Mouse (Mus musculus): ENCODE data around the gene Abca1.

The Abca1 gene

DNA sequence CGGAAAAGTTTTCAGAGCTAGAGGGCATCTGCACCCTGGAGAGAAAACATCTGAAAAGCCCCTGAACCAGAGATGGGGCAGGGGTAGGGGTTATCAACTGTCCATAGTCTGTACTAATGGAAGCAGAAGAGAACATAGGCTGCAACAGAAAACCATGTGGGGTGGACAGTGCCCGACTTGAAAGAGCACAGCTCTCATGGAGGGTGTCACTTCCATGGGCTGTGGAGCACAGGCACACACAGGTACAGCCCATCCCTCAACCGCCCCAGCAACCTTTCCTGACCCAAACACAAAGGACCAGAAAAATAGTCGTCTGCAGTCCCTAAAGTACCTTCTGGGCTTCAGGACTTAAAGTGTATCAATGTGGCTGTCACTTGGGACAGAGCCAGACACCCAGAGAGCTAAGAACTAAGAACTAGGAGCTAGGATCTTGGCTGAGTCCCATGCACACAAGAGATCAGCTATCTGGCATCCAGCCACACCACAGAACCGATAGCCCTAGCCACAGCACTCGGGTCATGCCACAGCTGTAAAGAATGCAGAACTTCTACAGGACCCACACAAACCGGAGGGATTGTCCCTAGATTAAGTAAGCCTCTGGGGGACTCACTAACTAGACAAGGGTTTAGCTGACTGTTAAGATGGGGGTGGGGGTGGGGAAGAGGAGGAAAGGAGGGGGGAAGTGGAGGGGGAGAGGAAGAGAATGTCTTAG lies 38.0 kb downstream of the Abca1 start:
- peak; percentile 42 for DNase-seq (ENCODE audit: low read depth, low spot score)

GRCm38 (mm10) chr4:53121084-53121483 lies 38.6 kb downstream of the Abca1 start:
- no peak for DNase-seq (ENCODE audit: low read depth, low spot score)

DNA sequence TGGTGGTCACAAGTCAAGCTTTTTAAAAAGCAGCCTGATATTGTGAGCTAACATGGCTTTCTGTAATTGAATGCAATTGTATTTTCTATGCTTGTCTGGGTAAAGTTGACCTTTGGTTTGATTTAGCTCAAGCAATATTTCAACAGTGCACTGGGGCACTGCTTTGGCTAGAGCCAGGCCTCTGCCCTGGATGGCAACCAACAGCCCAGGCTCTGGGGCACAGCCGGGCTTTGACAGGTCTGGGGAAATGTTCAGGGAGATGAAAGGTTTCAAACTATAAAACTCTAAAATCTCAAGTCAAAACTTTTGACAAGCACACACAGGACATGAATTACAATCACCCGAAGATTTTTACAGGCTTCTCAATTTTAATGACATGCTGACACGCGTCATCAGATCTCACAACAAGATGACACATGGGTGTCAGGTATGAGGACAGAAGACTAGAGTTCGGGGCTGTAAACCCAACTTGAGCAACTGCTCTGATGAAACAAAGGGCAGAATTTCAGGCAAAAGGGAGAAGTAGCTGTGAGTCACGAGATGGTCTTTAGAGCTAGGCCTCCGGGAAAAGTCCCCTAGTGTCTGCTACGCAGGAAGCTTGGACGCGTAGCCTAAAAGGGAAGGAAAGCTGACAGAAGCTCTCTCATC lies 39.5 kb downstream of the Abca1 start:
- DNase-seq (ENCODE audit: low read depth, low spot score): no peak

- DNase-seq (ENCODE audit: low read depth, low spot score): no peak
Measured at GRCm38 (mm10) chr4:53118643-53119042, 41.1 kb downstream of the Abca1 start.

DNA sequence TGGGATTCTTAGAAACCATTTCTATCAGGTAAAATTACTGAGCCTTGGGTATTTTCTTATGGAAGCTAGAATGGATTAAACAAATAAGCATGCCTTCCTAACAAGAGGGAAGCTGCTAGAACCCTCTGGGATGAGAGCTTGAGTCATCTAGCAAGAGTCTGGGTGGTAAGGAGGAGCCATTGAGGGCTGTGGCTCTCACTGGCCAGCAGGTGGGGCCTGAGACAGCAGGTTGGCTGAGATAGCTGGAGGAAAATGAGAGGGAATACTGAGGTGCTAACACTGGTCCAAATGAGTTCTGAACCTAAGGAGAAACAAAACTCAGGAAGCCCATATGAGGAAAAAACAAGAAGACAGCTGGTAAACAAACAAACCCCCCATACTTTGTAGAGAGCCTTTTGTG lies 42.1 kb downstream of the Abca1 start:
- no peak for DNase-seq (ENCODE audit: low read depth, low spot score)

DNA sequence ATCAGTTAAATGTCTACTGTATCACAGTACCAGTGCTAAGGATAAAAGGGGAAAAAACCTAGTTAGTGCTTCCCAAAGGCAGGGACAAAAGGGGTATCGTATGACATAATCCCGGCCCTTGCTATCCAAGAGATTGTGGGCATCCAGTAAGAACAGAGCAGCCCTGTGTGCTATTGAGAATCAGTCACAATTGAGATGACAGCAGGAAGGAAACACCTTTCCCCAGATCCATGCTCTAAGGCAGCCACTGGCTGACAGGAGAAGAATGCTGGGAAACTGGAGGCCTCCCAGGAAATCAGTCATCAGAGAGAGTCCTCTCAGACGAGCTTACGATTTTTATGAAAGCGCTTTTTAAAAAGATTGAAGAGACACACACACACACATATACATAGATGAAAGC lies 42.6 kb downstream of the Abca1 start:
- no peak for DNase-seq (ENCODE audit: low read depth, low spot score)

GRCm38 (mm10) chr4:53115866-53116265 lies 43.8 kb downstream of the Abca1 start:
- peak; percentile 48 for DNase-seq (ENCODE audit: low read depth, low spot score)

DNA sequence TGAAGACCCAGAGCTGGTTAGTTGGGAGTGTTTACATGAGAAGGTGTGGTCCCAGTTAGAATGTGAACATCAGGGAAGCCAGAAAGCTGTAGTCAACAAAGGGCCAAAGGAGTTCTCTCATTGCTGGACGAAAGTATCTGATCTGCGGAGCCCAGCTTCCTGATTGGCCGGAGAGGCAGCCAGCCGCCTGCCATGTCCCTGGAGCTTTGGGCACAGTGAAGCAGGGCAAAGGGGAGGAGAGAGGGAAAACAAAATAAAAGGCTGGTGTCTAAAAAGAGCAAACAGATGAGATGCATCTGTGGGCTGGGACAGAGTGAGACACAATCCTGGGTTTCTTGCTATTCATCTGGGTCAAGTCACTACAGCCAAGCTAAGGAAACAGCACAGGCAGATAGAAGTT lies 44.3 kb downstream of the Abca1 start:
- DNase-seq (ENCODE audit: low read depth, low spot score): no peak

- no peak for DNase-seq (ENCODE audit: low read depth, low spot score)
Measured at GRCm38 (mm10) chr4:53111919-53112355, 47.8 kb downstream of the Abca1 start.

GRCm38 (mm10) chr4:53110356-53110755 lies 49.3 kb downstream of the Abca1 start:
- DNase-seq (ENCODE audit: low read depth, low spot score): peak; percentile 51

DNA sequence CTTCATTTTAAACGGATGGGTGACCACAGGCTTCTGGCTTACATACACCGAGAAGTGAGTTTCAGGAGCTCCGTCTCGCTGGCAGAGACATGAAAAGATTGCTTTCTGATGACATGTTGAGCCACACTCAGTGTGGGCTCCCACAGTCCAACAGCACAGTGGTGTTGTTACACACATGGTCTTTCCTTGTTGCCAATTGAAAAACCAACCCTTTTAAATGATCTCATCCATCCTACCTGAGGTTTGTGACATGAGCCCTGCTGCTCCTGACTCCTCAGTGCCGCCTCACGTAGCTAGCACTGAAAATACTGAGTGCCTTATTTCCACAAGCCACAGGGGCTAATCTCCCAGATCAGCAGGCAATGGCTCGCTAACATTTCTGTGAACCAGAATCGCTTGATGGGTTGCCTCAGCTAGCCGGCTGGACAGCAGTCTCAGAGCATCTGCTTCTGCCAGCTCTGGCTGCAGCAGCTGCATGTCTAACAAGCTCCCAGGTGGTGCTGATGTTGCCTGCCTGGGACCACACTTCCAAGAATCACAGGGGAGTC lies 50.2 kb downstream of the Abca1 start:
- no peak for DNase-seq (ENCODE audit: low read depth, low spot score)

DNA sequence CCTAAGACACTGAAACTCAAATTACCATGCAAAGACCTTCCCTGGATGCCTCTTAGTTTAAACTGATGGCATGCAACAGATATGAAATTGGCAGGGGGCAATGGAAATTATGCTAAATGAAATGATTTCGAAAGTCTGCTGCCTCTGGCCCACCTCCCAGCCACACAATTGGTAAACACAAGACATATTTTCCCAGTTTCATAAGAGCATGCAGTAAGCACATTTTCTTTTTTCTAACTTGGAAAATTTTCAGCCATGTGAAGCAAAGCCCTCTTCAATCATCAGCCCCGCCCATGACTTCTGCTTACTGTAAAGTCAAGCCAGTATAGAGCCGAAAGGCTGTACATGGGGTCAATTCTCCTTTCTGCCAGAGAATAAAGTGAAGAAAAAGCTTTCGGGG lies 51.5 kb downstream of the Abca1 start:
- no peak for DNase-seq (ENCODE audit: low read depth, low spot score)

DNA sequence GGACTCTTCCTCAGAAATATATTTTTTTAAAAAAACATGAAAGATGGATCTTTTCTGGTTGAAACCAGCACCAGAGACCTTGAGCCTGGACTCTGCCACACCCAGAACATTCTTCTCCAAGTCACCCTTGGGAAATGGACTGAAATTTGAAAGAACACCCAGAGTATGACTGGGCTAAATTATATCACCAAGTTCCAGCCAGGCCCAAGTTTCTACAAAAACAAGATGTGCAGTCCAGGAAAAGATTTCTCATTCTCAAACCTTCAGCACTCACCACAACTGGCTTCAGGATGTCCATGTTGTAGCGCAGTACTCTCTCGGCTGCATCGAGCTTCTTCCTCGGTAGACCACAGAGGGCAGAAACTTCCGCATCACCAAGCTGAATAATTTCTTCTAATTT lies 53.0 kb downstream of the Abca1 start:
- DNase-seq (ENCODE audit: low read depth, low spot score): no peak

GRCm38 (mm10) chr4:53106071-53106470 lies 53.6 kb downstream of the Abca1 start:
- no peak for DNase-seq (ENCODE audit: low read depth, low spot score)

- no peak for DNase-seq (ENCODE audit: low read depth, low spot score)
Measured at GRCm38 (mm10) chr4:53104634-53105033, 55.1 kb downstream of the Abca1 start.

- no peak for DNase-seq (ENCODE audit: low read depth, low spot score)
Measured at GRCm38 (mm10) chr4:53102529-53102928, 57.2 kb downstream of the Abca1 start.

DNA sequence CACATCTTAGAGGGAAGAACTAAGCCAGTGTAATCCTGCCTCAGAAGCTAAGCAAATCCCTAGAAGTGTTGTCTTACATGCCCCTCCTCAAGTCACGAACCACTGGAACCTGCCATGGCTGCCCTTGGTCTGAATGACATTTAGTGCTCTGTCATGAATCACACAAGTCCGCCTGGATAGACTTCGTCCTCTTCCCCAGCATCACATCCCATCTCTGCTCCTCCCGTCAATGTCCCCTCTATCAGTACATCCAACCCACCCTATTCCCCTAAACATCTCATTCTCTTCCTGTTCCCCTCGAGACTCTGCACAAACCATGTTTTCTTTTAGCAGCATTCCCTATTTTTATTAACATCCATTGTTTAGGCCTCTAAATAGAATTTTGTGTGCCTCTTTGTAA lies 58.4 kb downstream of the Abca1 start:
- DNase-seq (ENCODE audit: low read depth, low spot score): no peak

- no peak for DNase-seq (ENCODE audit: low read depth, low spot score)
Measured at GRCm38 (mm10) chr4:53100492-53100891, 59.2 kb downstream of the Abca1 start.

DNA sequence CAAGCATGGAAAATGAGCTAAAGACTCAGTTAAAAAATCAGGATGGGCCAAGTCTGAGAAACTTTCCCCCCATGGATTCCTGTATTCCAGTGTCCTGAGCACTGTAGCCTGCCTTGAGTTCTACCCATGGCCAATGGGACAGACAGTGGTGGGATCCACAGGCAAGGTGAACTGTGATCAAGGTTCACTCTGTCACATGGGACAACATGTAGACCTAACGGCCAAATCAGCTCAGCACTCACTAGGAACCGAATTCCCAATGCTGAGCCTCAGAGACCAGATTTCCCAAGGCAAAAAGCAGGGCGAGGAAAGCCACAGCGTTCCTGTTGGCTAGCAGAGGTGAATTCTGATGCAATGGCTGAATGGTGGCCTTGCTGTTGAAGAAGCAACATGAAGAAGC lies 64.8 kb downstream of the Abca1 start:
- no peak for DNase-seq (ENCODE audit: low read depth, low spot score)

DNA sequence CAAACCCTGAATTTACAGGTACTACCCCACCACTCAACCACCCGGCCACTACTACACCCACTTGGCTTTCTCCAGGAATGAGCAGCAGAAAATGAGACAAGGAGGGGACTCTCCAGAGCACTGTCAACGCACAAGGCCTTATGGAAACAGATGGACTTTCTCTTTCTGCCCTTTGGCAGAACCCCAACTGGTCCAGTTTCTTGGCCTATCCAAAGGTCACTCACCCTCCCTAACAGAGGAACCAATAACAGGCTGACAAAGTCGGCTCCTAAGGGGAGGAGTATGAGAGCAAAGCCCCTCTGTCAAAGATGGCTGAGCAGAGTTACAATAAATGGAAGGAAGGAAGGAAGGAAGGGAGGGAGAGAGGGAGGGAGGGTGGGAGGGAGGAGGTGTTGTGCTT lies 65.4 kb downstream of the Abca1 start:
- no peak for DNase-seq (ENCODE audit: low read depth, low spot score)

DNA sequence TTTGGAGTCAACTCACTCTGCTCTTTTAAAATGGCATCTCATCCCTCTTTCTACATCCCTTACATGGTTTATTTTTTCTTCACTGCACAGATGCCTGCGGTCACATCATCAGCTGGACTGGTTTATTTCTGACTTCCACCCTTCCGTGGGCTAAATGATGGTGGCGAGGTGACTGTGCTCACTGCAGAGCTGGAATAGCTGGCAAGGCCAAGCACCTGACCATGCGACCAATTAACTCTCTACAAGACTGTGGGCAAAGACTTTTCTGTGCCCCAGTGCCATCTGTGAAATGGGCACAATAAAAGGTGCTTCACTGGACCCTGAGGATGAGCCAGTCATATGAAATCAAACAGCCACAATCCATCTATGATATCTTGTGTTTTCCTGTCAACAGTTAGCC lies 66.1 kb downstream of the Abca1 start:
- DNase-seq (ENCODE audit: low read depth, low spot score): no peak

DNA sequence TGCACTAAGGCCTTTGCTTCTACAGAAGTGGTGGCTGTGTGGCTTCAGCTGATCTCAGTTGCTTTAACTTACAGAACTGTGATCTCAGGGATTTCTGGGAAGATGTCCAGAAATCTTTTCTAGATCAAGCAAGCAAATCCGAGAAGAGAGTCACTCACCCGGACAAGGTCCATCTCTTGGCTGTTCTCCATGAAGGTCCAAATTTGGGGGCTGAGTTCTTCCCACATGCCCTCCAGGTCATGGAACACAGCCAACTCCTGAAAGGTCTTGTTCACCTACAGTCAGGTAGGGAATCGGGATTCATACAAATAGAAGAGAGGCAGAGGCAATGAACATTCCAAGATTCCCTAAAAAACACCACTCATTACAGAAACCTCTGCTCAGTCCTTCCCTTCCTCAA lies 70.1 kb downstream of the Abca1 start:
- no peak for DNase-seq (ENCODE audit: low read depth, low spot score)

DNA sequence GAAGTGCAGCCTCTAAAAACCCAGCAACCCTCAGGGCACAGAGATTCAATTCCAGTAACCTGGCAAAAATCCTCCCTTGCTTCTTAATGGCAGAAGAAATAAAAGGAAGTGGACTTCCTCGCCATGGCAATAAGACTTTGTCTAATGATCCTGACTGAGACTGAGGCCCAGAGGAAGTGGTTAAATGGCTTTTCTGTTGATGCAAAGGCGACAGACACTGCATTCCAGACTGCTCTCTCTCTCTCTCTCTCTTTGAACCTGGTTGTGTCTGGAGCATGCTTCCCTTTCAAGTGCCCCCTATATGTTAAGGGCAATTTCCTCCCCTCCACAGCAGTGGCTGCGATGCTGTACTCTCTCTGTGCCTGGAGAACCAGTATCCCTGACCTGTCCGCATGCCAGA lies 70.7 kb downstream of the Abca1 start:
- no peak for DNase-seq (ENCODE audit: low read depth, low spot score)
